Mouse (Mus musculus): ENCODE measurements around the gene Myh3.

DNA sequence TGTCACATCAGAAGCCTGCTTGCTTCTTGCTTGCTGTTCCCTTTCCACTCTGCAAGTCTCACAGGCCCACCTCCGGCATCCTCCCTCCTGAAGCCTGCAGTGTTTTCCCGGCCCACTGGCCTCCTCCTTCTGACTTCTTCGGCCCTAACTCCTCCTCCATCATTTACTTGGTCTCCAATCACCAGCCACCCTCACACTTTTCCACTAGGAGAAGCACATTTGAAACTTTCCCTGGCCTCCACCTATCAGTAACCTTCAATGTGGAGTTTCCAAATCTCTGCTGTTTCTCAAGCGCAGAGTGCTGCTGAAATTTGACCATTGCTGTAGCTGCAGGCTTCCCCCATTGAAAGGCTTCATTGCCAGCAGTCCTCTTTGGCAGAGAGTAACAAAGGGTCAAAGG lies 63.9 kb downstream of the Myh3 start:
- TF ChIP-seq CTCF (IDR thresholded peaks at IDR 0.05; ENCODE audit: low read depth, low read length) (no peak), POLR2A (IDR thresholded peaks at IDR 0.05; ENCODE audit: insufficient read depth, low read length) (no peak), EP300 (IDR thresholded peaks at IDR 0.05; ENCODE audit: insufficient read depth, low read depth, low read length) (no peak)
